Mouse (Mus musculus) layer of hippocampus, postnatal 36 days (tissue): ENCODE data around the gene Dact3. TPM values are rescaled to one million over a fixed set of nuclear protein-coding genes. Genes with fewer than 3 reads are reported as not detected.

Experiments used
- DNase-seq, 2 experiments: peaks; one replicate each; pipeline ENCODE4 v3.0.0; 2022
- total RNA-seq, 2 experiments: library from RNA; stranded (reverse); gene quantifications; 2 replicates each; pipeline ENCODE4 v1.2.3; 2021

Dact3 gene
- total RNA-seq, 2 experiments from 2014 or later = 146 to 149 TPM

DNA sequence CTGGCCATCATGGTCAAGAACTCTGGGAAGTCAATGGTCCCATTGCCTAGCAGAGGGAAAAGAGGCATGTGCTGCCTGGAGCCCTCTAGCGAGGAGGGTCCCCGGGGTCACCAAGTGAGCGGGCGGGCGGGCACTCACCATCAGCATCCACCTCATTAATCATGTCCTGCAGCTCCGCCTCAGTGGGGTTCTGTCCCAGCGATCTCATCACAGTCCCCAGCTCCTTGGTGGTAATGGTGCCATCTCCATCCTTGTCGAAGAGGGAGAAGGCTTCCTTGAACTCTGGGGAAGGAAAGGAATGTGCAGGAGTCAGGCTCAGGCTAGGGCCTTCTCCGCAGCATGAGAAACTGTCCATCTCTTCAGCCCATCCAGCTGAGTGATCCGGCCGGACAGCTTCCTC, 42.3 kb downstream of the Dact3 start:
- no peak for DNase-seq

DNA sequence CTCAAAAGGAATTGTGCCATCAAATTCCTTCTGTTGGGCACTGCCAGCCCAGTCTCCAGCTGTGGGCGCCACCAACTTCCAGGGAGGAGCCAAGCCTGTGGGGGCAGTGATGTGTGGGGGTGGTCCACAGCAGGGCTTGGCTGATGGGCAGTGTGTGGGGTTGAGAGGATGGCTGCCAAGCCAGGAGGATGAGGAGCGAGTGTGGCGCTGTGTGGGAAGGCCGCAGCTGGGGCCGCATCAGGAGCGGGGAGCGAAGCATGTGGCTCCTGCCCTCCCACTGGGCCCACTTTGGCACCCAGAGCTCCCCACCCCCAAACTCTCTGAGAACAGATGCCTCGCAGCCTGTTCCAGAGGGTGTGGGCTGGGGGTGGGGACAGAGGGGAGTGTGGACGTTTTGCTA, 42.9 kb downstream of the Dact3 start:
- peak; percentile 75 to 77 for DNase-seq

DNA sequence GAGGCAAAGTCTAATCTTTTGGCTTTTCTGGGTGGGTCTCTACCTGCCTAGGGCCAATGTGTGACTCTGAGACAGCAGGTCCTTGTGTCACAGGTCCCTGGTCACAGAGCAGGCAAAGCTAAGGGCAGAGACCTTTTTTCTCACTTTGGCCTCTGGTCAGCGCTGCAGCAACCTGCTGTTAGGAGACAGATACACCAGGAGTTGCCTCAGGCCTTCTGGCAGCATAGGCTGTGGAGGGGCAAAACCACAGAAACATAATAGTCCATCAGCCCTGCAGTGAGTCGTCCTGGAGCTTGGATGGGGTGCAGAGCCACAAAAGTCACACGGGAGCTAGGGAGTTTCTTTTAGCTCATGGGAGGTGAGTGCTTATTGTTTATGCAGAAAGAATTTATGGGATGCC, 43.6 kb downstream of the Dact3 start:
- no peak for DNase-seq

DNA sequence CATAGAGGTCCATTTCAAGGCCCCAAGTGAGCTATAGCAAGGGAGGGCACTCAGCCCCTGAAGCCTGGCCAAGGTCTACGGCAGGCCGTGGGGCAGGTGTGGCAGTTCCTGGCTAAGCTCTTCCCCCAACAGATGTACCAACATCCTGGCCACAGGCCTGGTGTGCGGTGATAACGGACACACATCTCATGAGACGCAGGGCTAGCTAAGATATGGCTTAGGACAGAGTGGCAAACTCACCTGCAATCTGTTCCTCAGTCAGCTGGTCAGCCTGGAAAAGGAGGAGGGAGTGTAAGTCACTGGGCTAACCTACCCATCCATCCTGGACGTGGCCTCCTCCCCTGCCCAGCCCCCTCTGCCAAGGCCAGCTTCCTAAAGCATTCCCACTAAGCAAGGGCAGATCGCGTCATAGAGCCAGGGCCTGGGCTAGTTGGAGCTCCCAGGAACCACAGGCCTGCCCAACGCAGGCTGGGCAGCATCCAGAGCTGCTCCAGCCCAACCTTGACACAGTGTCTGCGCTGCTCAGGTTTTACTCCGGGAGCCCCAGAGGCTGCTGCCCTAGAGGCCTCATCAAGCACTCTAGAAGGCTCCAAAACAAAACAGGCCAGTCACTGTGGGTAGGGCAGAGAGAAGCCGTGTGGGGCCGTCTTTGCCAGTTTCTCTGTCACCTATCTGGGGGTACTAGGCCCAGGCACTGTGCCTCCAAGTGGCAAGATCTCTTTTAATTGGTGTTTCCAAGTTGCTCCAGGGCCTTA, 44.5 kb downstream of the Dact3 start:
- DNase-seq = peak in 1 of 2 experiments; percentile 32

DNA sequence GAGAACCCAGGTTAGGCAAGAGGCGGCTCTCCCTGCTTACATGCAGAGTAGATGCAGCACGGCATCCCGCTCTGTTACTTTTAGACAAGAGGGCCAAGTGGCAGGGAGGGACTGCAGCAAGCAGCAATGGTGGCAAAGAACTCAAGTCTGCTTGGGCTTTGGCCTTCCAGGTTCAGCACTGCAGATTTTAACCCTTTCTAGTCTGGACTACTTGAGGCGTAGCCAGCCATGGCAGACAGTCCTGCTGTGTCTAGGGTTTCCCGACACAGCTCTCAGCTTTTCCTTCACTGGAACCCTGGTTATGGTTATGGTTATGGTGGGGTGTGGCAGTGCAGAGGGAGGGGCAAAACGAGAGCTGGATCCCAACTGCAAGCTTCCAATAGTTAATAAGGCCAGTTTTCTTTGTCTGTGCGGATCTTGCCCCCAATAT, 45.0 kb downstream of the Dact3 start:
- DNase-seq = no peak

DNA sequence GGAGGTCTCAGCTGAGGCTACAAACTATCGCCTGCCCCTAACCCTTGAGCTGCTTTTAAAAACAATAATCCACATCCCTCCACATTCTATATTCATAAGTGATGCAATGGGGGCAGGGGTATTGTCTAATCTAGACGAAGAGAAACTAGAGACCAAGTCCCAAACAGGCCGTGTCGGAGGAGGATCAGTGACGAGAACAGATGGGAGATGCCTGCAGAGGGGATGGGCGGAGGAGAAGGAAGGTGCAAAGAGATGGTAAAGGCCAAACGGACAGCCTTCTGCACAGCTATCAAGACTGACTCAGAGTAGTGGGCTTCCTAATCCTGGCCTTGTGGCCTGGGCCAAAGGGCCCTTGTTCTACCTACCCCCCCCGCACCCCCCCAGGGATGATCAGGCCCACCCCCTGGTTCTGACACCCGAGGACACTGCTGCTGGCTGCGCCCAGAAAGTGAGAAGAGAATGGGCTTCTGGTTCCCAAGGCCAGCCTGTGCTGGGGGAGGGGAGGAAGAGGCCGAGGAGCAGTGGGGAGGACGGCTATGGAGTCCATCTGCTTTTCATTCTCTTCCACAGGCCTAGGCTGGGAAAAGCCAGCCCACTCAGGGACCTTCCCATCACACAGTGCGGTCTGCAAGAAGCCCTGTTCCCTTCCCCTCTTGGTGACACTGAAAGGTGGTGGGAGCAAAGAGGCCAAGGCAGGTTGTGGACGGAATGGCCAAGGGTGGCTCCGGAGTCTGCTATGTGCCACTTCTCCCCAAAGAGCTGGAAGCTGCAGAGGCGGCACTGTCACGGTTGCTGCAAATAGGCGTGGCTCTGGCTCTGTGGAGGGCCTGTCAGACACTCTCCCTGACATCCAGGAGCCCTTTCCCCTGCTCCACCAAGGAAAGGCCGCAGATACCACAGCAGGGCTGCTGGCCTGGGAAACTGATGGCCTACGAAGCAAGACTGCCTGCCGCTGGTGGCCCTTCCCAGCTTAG, 46.0 kb downstream of the Dact3 start:
- peak; percentile 44 to 52 for DNase-seq

DNA sequence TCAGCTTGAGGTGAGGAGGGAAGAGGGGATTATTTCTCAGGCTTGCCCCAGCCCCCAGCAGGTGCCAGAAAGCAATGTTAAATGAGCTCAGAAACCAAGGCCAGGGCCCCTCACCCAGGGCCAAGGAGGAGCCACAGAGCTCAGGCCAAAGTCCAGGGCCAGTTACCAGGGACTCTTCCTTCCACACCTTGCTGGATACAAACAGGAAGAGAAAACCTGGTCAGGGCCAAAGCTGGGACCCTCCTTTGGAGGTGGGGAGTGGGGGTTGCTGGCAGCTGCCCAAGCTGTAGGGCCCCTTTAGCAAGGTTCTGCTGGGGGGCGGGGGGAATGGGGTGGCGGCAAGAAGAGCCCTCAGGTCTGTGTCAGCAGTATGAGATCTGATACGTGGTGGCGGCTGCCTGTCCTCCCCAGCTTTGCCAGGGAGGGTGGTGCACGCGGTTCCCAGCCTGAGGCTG, 46.8 kb downstream of the Dact3 start:
- no peak for DNase-seq

DNA sequence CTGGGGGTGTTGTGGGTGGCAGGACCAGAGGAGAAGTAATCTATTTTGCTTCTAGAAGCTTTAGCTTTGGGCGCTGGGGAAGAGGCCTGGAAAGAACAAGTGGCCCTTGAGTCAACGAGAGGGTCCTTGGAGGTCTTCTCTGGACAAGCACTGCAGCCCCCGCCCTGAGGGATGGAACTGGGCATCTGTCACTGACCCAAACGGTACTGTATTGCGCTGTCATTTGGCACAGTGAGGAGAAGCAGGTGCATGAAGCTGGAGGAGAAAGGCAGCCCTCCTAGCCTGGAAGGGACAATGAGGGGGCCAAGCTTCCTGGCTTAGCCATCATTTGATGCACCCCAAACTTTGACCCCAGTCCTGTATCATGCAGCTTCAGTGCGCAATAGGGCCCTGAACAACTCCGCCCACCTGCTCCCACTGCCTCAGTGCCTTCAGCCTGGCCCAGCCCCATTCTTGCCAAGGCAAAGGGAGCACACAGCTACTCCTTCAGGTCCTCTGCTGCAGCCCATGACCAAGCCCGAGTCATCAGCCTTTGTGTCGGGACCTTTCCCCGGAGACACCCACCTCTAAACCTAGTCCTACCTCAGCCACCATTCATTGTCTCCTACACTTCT, 47.4 kb downstream of the Dact3 start:
- DNase-seq = peak; percentile 38 to 66

DNA sequence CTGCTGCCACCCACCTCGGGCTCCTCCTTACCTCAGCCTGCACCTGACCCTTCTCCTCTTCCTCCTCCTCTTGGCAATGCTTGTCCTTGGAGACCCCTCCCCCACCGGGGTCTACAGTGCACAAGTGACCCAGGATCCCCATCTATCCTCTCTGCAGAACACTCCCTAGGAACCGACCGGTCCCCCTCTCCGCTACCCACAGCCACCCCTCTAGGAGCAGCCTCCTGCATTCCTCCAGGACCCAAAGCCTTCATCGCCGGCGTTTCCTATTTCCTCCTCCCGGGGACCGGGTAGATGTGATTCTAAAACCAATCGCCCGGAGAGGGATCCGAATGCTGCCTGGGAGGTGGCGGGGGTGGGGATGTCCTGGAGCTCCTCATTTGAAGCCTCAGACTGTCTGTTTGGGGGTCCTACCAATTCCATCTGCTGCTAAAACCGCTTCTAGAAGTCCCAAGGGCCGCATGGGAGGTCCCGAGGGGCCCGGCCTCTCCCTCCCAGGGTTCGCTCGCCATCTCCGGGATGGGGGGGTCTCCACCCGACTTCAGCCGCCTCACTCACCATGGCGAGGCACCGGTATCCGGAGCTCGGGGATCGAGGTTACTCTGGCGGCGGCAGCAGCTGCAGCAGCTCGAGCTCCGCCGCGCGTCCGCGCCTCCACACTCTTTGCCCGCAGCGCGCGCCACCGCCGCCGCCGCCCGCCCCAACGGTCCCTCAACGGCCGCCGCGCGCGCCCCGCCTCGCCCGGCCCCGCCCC, 48.3 kb downstream of the Dact3 start:
- peak; percentile 50 to 55 for DNase-seq

DNA sequence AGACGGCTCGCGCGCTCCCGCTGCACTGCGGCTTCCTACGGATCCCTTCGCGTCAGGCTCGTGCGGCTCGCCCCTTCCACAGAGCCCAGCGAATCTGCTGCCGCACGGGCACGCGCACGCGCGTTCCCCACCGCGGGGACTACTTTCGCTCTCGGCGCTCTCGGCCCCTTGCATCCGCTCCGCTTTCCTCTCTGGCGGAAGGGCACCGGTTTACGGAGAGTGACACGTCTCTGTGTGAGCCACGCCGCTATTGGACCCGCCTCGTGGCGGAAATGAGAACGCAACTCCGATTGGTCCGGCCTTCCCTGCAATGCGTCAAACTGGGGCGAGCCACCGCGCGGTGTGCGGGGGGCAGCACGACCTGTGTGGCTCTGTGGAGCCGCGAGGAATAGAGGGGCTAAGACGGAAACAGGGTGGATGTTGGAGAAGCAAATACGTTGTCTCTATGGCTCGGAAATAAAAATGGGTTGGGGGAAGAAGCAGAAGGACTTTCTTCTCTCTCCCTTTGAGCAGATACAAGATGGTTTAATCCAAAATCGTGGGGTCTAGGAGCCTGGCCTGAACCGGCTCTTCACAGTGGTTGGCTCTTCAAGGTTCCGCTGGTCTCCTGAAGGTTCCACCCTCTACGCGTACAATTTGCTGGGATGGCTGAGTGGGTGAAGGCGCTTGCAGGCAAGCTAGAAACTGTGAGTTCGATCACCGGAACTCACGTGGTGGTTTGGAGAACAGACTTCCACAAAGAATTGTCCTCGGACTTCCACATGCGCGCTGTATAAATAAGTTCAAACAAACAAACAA, 49.1 kb downstream of the Dact3 start, which contains the start of gene Calm3:
Gene Calm3, minus strand, starts transcription at position 78 of the 798 bp plus-strand sequence.
- peak; percentile 100 for DNase-seq

DNA sequence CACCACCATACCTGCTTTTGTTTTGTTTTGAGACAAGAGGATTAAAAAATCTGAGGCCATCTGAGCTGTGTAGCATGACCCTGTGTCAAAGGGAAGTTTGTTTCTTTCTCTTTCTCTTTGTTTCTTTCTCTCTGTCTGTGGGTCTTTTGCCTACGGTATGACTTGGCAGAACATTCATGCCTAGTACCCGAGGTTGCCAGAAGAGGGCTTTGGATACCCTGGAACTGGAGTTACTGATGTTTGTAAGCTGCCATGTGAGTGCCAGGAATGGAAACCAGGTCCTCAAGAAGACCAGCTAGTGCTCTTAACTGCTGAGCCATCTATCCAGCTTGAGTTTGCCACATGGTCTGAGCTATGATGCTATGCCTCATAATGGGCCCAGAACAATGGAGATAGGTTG, 53.2 kb downstream of the Dact3 start:
- no peak for DNase-seq

DNA sequence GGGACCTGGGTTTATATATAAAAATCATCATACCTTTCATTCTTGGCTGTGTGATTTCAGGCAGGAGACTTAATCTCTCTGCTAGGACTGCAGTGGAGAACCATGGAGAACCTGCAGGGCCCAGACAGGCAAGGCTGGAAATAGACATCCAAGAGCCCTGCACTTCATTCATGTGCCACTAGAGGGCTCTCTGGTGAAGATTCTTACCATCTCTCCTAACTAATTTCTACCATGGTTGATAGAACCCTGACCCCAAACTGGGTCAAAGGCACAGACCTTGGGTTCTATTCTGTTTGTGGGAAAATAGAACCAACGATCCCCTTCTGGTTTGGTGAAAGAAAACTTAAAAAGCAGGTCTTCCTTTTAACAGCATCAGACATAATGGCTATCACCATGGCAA, 55.7 kb downstream of the Dact3 start:
- peak; percentile 63 to 76 for DNase-seq

DNA sequence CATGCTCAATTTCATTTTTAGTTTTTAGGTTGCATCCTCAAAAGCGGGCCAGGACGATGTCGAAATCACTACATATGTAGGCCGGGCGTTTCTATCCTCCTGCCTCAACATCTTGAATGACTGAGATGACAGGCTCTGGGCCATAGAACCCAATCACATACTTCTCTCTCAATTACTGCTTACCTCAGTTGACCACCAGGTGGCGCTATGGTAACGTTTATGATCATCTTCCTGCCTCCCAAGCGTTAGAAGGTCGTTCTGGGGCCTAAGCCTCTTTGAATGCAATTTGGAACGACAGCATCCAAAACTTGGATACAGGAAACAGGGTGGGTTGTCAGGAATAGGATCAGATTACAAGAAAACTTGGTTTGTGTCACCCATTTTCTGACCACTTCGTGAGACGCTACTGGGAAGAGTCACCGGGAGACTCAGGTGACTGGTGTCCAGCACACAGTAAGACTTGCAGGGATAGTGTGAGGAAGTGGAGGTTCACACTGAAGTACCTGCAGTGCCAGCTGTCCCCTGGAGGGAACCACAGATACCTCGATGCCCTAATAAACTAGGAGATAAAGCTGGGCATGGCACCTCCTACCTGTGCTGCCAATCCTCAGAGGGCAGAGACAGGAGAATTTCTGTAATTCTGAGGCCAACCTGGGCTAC, 57.0 kb downstream of the Dact3 start:
- DNase-seq = peak; percentile 76 to 85

DNA sequence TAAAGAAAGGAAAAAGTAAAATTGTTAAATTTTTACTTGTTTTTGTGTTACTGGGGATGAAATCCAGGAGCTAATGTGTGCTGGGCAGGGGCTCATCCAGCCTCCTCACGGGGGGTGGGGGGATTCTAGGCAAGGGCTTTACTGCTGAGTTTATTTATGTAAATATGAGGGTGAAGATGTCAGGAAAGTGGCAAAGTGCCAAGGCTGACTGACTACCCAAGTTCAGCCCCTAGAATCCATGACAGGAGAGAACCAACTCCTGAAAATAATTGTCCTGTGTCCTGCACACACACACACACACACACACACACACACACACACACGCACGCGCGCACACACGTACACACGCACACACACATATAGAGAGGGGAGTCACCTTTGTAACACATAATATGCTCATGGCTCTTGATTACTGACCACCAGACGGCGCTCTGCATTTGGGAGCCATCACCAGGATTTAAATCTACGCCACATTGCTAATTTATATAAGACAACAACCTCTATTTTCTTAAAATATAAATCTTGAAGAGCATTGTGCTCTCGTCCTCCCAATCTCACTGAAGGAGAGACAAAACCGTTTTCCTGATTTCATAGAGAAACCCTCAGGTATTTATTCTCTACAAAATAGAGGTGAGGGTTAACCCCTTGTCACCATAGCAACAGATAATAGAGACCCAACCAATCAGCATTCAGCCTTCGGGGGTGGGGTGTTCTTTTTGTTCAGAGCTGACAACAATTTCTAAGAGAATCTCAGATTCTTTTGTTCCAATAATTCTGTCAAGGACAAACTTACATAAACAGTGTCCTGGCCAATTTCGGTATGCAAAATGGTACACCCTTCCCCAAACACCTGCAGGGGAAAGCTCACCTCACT, 57.8 kb downstream of the Dact3 start:
- DNase-seq = peak in 1 of 2 experiments; percentile 58

Other genes with a start within 250 kb of the Dact3 start
- not detected for gene Ceacam15, start 199.6 kb upstream of the Dact3 start, total RNA-seq
- gene Ceacam9, start 153.4 kb upstream of the Dact3 start, total RNA-seq = not detected
- 100 to 1,000 TPM; 257 to 299 TPM for gene Ap2s1, start 136.9 kb upstream of the Dact3 start, total RNA-seq
- 1 to 10 TPM; 2.1 to 2.7 TPM for gene Slc1a5, start 94.0 kb upstream of the Dact3 start, total RNA-seq
- 100 to 1,000 TPM; 288 to 292 TPM for gene Strn4, start 59.4 kb upstream of the Dact3 start, total RNA-seq
- 10 to 100 TPM; 41.8 to 44.7 TPM for gene Fkrp, start 58.6 kb upstream of the Dact3 start, total RNA-seq
- 1 to 10 TPM; 5.8 to 8.2 TPM for gene Prkd2, start 32.4 kb upstream of the Dact3 start, total RNA-seq
- 1 to 10 TPM; 2.4 to 2.7 TPM for gene Gng8, start 16.5 kb downstream of the Dact3 start, total RNA-seq
- gene Ptgir, start 31.2 kb downstream of the Dact3 start, total RNA-seq = not detected
- 1,000 to 10,000 TPM; 2,055 to 2,361 TPM for gene Calm3, start 48.8 kb downstream of the Dact3 start, total RNA-seq
- gene Pnmal2, start 69.4 kb downstream of the Dact3 start, total RNA-seq = 100 to 1,000 TPM; 345 to 361 TPM
- gene Pnmal1, start 84.4 kb downstream of the Dact3 start, total RNA-seq = 100 to 1,000 TPM; 119 to 124 TPM
- gene Gm42372, start 107.8 kb downstream of the Dact3 start, total RNA-seq = 10 to 100 TPM; 55.2 to 56.6 TPM
- 1 to 10 TPM; 2.2 to 2.8 TPM for gene Ccdc8, start 117.4 kb downstream of the Dact3 start, total RNA-seq
- 100 to 1,000 TPM; 147 to 149 TPM for gene Ppp5c, start 152.6 kb downstream of the Dact3 start, total RNA-seq
- gene Hif3a, start 187.1 kb downstream of the Dact3 start, total RNA-seq = 10 to 100 TPM in 1 of 2 experiments, 1 to 10 TPM in 1; 4.3 to 14.4 TPM
- 1 to 10 TPM; 3.0 to 3.8 TPM for gene Psg16, start 198.7 kb downstream of the Dact3 start, total RNA-seq